Mouse (Mus musculus) telencephalon, adult 2 months (tissue): ENCODE data around the gene Ptpn20.
A peak's percentile ranks its signal among the peaks of the same experiment; 100 is the strongest.

Source experiments
- DNase-seq: peaks from one replicate; pipeline ENCODE4 v3.0.0-alpha.2; 2011; ENCODE audit warnings: low read depth, low spot score

Ptpn20 gene

DNA sequence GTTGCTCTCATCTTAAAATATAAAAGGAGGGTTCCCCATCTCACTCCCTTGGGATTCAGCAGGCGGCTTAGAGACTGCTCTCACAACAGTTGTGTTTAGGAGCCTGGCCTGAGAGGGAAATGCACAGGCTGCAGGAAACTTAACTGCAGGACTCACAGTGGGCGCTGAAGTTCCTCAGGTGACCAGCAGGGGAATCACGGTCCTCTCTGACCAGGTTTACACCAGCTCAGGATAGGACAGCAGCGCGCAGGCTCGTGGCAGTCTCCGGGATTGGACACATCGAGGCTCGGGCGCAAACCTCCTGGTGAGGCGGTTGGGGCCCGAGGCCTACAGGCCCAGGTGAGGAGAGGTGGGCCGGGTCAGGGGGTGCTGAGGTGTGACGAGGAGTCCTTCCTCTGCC is at the start of gene Ptpn20:
Ptpn20 (plus strand) TSS at position 257 of the 400 bp plus-strand sequence.
- DNase-seq: no peak

DNA sequence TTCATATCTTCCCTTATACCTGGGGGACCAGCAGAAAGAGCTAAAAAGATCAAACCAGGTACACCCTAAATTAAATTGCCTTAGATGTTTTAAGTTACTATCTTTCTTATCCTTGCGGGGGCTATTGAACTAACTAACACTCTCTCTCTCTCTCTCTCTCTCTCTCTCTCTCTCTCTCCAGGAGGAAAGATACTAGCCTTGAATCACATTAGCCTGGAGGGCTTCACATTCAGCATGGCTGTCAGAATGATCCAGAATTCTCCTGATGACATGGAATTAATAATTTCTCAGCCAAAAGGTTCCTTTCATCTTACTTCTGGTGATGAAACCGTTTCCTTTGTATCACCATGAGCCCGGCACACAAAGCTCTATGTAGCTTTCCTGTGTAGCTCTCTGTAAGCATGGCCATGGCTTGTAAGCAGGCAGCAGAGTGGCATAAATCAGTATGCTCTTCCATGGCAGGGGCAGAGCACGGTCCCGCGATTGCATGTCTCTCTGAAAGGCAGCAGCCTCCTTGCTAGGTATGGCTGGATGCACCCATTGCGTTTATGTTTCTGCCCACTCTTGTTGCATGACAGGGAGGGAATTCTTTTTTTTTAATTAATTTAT is 49.3 kb upstream of the Ptpn20 start:
- DNase-seq: no peak

DNA sequence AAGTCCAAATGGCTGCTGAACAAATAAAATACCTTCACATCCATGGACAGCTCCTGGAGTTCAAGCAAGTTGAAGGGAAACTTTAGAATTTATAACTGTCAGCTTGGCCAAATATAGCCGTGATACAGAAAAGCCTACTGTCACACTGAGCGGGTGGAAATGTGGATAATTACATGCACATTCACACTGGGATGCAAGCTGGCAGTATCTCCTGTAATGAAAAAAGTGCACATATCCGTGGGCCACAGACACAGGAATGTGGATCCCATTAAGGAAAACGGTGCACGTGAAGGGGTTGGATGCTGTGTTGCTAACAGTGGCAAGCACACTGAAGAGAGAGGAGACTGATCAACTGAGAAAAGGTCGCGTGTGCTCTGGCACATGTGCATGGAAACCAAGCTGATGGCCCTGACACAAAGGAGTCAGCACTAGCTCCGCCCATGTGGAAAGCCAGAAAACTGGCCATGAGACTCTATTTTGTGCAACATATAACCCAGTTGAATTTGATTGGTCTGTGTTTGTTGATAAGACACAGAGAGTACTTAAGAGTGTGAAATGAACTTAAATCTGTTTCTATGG is 43.4 kb upstream of the Ptpn20 start:
- peak; percentile 72 for DNase-seq

DNA sequence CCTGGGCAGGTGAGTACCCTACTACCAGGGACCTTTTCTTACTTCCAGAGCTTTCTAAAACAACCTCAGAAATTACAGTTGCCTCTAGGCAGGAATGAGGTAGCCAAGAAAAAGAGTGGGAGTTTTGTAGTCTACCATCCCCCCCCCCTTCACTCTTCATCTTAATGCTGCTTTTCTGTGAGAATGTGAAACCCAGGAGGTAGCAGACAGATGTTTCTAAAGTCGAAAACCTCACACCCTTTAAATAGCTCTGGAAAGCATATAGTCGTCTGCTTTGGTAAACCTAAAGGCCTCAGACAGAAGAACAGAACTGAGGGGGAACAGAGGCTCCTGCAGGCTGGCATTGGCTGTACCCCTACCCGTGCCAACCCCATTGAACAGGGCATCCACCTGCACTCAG is 40.4 kb upstream of the Ptpn20 start:
- DNase-seq: peak; percentile 79

DNA sequence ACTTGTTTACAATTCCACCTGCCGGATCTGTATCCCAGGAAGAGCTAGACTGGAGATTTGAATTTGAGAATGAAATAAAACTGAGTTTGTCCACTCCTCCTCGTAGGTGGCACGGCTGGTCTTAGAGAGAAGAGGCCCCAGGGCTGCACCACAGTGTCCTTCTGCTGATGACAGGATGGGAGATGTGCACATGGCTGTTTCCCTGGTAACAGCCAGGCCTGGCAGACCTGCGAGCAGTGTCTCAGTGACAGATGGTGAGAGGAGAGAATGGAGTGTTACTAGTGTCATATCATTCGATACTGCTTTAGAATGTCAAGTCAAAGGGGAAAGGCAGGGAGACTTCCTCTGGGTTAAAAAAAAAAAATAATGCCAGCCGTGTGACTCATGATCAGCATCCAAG is 39.2 kb upstream of the Ptpn20 start:
- DNase-seq: no peak

DNA sequence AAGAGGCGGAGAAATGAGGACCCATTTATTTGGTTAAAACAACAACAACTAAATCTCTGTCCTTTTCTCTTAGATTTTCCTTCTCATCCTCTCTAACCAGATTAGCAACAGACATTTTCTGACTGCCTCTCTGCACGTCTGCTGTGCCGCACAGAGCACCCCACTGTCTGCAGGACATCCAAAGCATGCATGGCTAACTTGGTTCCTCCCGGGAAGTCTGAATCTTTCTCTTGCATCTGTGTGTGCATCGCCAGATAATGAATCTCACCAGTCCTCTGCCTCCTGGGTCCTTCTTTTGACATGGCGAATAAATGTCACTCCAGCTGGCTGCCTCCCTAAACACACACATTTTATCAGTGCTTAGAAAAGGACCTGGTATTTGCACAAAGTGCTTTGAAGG is 18.3 kb upstream of the Ptpn20 start:
- DNase-seq: no peak

DNA sequence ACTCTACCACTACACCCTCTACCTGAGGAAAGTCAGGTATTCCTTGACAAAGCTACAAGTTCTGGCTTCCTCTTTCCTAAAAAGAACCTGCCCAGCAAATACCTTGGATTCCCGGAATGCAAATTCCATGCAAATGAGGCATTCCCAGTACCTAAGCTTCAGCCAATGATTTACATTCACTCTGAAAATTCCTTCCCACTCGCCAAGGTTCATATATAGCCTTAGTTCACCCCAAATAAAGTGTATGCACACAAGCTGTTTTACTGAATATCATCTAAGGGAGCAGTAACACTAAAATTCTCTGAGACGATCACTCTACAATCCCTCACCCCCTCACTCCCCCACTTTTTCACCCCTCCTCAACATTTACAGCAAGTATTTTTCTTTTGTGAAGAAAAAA is 15.4 kb upstream of the Ptpn20 start:
- peak; percentile 51 for DNase-seq

DNA sequence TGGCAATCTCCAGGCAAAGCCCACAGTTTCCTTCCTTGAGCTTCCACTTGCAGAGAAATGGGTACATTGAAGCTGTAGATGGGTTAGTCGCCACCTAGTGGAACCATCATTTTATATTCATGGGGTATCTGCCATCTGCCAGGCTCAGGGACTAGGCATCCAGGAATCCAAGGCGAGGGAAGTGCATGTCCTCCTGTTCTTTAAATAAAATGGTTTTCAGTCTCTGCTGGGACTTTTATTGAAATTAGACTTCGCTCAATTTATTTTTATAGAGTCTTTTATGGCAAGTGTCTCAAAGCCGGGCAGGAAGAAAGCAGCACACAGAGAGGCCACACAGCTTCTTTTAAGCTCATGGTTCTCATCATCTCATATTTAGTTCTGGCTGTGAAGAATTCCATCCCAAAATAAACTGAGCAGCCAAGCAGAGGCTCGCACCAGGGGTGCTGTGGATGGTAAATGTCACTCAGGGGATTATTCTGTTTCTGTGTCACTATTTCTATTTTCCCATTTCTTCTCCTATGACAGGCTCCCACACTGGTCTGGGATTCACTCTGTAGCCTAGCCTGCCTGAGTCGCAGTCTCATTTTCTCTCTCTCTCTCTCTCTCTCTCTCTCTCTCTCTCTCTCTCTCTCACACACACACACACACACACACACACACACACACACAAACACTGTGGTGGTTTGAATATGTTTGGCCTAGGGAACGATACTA is 9.1 kb upstream of the Ptpn20 start:
- peak; percentile 74 for DNase-seq

DNA sequence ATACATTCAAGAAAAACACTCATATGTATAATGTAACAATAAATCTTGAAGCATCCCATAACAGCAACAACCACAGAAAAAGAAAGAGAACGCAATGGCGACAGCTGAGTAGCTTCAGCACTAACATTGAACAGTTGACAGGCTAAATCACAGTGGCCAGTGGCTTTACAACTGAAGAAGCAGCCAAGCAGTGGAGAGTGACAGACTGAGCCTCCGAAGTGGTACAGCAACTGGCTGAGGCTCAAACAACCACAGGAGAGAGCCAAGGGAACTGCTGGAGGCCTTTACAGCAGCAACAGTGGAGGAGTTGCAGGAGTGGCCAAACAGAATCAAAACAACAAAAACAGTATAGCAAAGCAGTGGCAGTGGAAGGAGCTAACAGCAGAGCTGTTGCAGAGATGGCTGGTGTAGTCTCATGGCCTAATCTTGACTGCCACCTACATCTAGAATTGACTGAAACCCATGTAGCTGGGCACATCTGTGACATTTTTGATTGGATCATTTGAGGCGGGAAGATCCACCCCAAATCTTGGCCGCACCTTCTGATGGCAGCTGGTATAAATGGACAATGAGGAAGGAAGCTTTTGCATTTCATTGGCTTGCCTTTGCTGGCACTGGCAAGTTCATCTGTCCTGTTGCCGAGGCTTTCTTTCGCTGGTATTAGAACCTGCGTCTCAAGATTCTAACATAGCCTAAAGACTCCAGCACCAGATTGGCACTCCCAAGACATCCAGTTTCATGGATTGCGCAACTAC is 9.5 kb downstream of the Ptpn20 start:
- DNase-seq: no peak

DNA sequence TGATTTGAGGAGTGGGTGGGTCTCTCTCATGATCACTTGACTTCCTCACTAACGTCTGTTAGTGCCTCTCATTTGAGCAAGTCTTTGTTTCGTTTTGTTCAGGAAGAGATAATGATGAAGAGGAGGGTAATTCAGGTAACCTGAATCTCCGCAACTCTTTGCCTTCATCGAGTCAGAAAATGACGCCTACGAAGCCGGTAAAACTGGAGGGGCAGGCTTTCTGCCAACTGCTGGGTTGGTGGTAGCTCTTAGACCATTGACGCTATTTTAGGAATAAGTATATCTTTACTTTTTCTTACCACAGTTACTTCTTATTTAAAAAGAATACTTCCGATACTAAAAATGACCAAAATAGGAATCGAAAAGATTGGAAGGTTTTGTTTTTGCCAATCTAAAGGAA is 18.4 kb downstream of the Ptpn20 start:
- DNase-seq: peak; percentile 17

DNA sequence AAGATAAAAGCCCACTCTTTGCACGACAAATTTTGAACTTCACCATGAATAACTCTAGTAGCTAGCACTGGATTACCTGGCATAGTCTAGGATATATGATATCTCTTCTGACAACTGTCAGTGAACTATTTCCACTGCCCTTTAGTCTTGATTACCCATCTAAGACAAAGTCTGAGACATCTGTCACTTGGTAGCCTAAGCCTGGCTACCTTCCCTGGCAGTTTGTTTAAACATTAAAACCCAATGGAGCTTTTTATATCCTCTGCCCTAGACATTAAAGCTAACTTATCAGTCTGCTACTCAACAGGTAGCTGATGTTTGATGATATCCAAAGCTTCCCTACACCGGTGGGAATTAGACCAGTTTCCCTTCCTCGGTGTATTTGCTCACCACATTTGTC is 36.0 kb downstream of the Ptpn20 start:
- DNase-seq: no peak

DNA sequence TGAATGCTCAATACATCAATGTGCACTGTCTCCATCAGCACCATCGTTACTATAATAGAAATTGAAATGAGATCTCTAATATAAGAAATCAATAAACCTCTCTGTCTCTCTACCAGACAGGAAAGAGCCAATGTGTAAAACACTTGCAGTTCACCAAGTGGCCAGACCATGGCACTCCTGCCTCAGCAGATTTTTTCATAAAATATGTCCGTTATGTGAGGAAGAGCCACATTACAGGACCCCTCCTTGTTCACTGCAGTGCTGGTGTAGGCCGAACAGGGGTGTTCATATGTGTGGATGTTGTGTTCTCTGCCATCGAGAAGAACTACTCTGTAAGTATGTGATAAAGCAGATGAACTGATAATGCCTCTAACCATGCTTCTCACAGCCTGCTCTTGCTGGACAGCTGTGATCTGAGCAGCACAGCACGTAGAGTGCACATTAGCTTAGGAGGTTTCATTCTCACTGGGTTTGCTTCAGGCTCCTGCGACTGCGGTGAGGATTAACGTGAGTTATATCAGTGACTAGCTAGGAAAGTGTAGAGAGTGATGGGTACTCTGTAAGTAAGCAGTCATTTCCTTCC is 43.9 kb downstream of the Ptpn20 start:
- DNase-seq: peak; percentile 22

DNA sequence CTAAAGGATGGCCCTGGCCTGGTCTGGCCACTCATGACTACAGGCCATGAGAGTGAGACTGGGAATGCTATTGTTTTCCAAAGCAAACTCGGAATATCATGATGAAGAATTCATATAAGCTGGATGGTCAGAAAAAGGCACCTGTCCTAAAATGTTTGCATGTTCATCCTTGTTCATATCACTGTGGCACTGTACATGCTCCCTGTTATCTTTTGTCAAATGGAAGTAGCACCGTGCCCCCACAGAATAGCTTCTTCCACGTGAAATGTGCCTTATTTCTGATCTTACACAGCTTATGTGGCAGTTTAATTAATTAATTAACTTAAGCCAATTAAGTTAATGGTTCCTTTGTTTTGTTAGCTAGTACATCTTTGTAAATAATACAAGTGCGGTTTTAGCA is 45.3 kb downstream of the Ptpn20 start:
- no peak for DNase-seq

DNA sequence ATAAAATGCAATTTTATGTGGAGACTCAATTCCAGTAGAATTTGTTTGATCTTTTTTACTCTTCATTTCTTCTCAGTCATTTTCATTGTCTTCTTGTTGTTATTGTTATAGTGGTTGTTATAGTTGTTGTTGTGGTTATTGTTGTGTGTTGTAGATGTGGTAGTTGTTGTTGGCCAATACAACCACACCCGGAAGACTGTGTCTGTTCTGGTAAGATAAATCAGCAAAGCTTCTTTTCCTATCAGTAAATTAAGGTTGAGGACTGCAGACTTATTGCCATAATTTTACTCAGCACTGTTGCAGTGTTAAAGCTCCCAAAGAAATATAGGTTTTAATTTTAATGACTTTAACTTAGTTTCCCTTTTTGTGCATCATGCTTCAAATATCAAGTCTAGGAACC is 45.8 kb downstream of the Ptpn20 start:
- no peak for DNase-seq

DNA sequence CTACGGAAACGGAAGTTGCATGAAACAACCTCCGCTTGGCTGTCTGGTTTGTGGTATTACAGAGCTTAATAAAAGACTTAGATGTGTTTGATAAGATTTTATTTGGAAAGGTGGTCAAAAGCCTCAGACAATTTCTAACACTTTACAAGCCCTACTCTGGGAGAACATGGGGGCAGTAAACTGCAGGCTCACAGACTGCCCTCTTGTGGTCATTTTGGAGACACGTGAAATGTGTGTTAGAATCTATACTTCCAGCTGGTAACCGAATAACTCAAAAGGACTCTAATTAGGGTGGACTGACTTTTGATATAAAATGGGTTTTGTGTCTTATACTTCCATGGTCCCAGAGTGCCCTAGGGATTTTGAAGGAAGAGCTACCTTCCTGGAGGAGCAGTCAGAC is 50.4 kb downstream of the Ptpn20 start:
- peak; percentile 26 for DNase-seq

DNA sequence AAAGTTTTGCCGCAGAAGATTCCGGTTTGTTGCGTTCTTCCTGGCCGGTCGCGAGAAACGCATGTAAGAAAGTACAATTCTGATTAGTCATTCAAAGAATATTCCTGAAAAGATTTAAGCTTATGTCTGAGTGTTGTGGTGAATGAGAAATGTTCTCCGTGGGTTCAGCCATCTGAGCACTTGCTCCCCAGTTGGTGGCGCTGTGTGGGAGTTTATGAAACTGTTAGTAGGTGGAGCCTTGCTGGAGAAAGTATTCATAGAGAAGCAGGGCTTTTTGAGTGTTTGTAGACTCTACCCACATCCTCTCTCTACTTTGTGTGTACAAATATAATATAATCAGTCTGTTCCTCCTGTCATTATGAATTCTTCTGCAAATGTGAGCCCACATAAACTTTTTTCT is 61.7 kb downstream of the Ptpn20 start:
- DNase-seq: no peak

DNA sequence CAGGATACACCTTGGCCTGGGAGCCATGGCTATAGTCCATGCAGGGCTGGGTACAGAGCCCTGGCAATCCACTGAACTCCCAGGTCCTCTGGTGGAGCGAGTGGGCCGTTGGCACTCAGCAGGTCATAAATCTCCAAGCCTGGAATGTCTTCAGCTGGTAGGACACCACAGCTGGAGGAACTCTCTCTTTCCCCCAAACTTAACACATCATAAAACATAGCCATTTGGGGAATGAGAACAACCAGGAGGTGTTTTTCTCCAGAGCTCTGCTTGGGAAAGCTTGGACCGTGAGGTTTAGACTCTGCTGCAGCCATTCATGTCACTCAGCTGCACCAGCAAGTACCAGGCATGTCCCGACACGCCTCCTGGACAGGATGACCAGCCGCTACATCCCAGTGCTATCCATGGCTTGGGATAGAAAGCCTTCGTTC is 68.5 kb downstream of the Ptpn20 start:
- no peak for DNase-seq

DNA sequence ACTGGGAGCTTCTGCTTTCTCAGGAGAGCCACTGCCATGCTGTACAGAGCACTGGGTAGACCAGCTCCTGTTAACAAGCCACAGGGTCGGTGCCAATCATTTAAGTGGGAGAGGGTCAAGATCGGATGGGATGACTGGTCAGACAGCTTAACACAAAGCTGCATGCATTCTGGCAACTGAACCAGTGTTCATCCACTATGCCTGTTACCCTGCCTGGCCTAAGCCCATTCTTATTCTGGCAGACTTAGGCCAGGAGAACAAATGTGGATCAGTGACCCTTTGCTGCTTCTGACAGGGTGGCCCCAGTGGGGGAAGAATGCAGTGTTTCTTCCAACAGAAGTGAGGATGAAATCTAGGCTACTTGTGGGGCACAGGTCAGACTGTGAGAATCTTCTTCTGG is 69.3 kb downstream of the Ptpn20 start:
- no peak for DNase-seq

DNA sequence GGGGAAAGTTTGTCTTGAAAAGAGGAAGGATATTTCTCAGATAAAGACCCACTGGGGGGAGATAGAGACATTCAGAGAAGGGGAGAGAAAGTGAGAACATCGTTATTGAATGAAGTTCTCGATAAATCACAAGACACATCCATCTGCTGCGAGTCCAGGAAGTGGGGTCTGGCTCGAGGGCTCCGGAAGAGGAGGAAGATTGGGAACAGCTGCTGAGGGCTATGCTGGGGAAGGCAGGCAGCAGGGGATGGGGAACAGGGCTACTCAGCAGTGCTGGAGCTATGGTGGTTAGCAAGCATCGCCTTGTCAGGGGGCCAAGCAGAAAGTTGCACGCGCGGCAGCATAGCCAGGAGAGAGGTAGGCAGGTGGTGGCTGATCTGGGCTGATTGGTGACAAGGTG is 73.1 kb downstream of the Ptpn20 start:
- no peak for DNase-seq

DNA sequence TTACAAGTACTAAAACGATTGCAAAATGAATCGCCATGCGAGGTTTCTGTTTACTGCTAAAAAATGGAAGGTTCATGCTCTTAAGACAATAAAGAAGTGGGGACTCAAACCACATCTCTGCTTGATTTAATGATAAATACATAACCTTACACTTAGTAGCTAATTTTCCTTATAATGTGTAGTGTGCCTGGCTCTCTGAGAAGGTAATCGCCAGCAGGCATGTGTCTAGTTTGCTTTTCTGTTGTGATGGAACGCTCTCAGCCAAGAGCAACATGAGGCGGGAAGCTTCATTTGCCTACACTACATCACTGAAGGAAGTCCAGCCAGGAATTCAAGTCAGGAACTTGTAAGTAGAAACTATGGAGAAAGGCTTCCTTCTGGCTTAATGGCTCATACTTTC is 77.3 kb downstream of the Ptpn20 start:
- no peak for DNase-seq

DNA sequence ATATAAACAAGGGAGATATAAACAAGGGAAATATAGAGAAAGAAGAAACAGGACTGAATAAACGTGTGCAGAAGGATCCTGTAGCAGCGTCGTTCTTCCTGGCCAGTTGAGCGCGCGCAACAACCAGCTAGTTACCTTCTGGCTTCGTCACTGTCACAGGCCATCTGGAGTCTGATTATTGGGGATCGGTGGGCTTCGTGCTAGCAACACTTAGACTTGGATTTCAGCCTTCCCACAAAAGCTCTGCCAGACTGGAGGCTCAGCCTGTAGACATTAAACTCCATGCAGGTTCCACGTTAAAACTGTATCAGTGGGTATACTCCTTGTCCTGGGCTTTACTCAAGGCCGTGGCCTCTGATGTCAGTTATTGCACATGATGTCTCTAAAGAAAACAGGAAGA is 80.9 kb downstream of the Ptpn20 start:
- DNase-seq: no peak
